Mouse (Mus musculus): ENCODE data around the gene Olfr744. TPM values are rescaled to one million over a fixed set of nuclear protein-coding genes. Genes with fewer than 3 reads are reported as not detected.
"Not testable (repeated sequence)": the region's sequence is repeated elsewhere in the genome, so short reads cannot be mapped to it uniquely, and the experiment has no call there.

Olfr744 gene
- not detected in 2 replicates for polyA plus RNA-seq (2015; fragmentation: Nextera tagmentation; extraction: Ambion mirVana)

DNA sequence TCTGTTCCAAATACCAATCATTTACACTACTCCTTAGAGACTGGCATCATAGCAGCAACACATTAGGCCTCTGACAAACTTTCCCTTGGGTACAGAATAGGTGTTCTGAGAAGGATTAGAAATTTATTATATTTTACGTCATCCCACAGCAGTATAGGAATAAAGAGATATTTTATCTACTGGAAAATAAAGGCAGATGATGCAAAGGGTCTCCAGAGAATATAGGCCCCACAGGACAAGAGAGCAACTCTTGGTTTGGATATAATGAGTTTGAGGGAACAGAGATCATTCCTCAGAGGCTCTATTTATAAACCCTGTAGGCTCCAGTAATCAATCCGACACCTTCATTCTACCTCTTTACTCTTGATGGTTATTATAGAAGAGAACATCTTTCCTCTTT is at the start of gene Olfr744:
TSS of gene Olfr744 (plus strand) at position 301 of the 400 bp plus-strand sequence.
- no peaks in the 10 kb centered on the region for H3K27me3 ChIP-seq (replicated peaks)
- no peak for ATAC-seq (replicated peaks)
- no peaks in the 10 kb centered on the region for H3K4me1 ChIP-seq
- 86% methylated on average over 2 of the region's 2 CpGs for WGBS
- no peaks in the 10 kb centered on the region for H3K9me3 ChIP-seq
- no peaks in the 10 kb centered on the region for H3K36me3 ChIP-seq (replicated peaks)
- no peak within 1 kb of the TSS for H3K4me3 ChIP-seq
- H3K4me2 ChIP-seq = no peak within 1 kb of the TSS
- H3K27ac ChIP-seq = no peak within 1 kb of the TSS
- H3K9ac ChIP-seq = no peak within 1 kb of the TSS

DNA sequence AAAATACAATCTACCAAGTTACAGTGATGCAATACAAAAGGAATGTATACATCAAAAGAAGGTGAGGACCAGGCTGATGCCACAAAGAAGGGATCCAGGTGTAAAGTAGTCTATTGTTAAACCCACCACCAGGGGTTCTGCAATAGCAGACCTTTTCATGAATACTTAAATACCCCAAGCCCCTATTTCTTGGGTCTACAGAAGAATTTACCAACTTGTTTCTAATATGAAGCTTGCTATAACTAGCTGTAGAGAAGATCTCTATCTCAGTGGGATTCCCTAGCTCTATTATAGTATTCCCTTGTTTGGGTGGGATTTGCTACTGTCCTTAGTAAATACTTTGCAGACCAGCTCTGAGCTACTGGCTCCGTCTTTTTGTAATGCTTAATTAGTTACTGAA is 41.6 kb upstream of the Olfr744 start:
- H3K4me1 ChIP-seq; H3K9me3 ChIP-seq; ATAC-seq (replicated peaks); H3K27me3 ChIP-seq (replicated peaks); H3K36me3 ChIP-seq (replicated peaks); H3K27ac ChIP-seq; H3K9ac ChIP-seq; H3K4me2 ChIP-seq; H3K4me3 ChIP-seq: not testable (repeated sequence)
- 71% methylated on average over 1 of the region's 1 CpGs for WGBS

- Histone ChIP-seq H3K9me3 (no peaks in the 10 kb centered on the region), H3K27me3 (replicated peaks) (no peaks in the 10 kb centered on the region), H3K36me3 (replicated peaks) (no peaks in the 10 kb centered on the region), H3K27ac (no peak within 1 kb of the TSS), H3K4me3 (no peak within 1 kb of the TSS), H3K4me2 (no peak within 1 kb of the TSS), H3K9ac (no peak within 1 kb of the TSS), H3K4me1 (no peaks in the 10 kb centered on the region)
- no peak for ATAC-seq (replicated peaks)
- 85% methylated on average over 2 of the region's 2 CpGs for WGBS
These were observed 24.4 kb downstream of the Olfr744 start, which contains the start of gene Olfr745 for GRCm38 (mm10) chr14:50639088-50639487. Gene Olfr745, plus strand, starts transcription at chr14:50639388.

DNA sequence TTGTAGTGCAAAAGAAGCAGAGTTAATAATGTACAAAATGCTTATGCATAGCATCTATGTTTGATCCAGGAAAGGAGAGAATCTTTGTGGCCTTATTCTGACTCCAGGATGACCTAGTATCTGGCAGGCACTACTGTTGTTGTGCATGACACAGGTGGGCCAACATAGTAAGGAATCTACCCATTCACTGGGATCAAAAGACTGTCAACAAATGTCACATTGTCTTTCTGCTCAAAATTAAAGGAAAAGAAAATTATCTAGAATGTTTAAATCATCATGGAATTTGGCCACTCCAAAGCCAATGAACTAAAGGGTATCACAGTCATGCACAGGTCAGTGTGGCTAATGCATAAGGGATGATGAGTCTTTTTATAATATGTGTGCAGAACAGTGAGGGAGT is 32.1 kb downstream of the Olfr744 start, which contains the start of gene Olfr746:
TSS of gene Olfr746 (plus strand) at position 301 of the 400 bp plus-strand sequence.
- no peaks in the 10 kb centered on the region for H3K36me3 ChIP-seq (replicated peaks)
- no peak for ATAC-seq (replicated peaks)
- no peaks in the 10 kb centered on the region; the same call in 1 of the 2 replicates for H3K9me3 ChIP-seq
- no peak within 1 kb of the TSS for H3K9ac ChIP-seq
- H3K4me3 ChIP-seq = no peak within 1 kb of the TSS
- no peaks in the 10 kb centered on the region for H3K4me1 ChIP-seq
- no peaks in the 10 kb centered on the region for H3K27me3 ChIP-seq (replicated peaks)
- H3K27ac ChIP-seq = no peak within 1 kb of the TSS
- H3K4me2 ChIP-seq = no peak within 1 kb of the TSS

Other genes with a start within 250 kb of the Olfr744 start
- gene Olfr736, start 233.7 kb upstream of the Olfr744 start, polyA plus RNA-seq (2015; fragmentation: Nextera tagmentation; extraction: Ambion mirVana) = not detected in 2 replicates
- gene Olfr738, start 207.3 kb upstream of the Olfr744 start, polyA plus RNA-seq (2015; fragmentation: Nextera tagmentation; extraction: Ambion mirVana) = not detected in 2 replicates
- gene Olfr739, start 196.3 kb upstream of the Olfr744 start, polyA plus RNA-seq (2015; fragmentation: Nextera tagmentation; extraction: Ambion mirVana) = not detected in 2 replicates
- gene Olfr740, start 169.3 kb upstream of the Olfr744 start, polyA plus RNA-seq (2015; fragmentation: Nextera tagmentation; extraction: Ambion mirVana) = not detected in 2 replicates
- not detected in 2 replicates for gene Olfr741, start 142.1 kb upstream of the Olfr744 start, polyA plus RNA-seq (2015; fragmentation: Nextera tagmentation; extraction: Ambion mirVana)
- gene Olfr742, start 111.3 kb upstream of the Olfr744 start, polyA plus RNA-seq (2015; fragmentation: Nextera tagmentation; extraction: Ambion mirVana) = not detected in 2 replicates
- gene Olfr743, start 93.0 kb upstream of the Olfr744 start, polyA plus RNA-seq (2015; fragmentation: Nextera tagmentation; extraction: Ambion mirVana) = not detected in 2 replicates
- not detected in 2 replicates for gene Olfr745, start 24.5 kb downstream of the Olfr744 start, polyA plus RNA-seq (2015; fragmentation: Nextera tagmentation; extraction: Ambion mirVana)
- not detected in 2 replicates for gene Olfr746, start 32.2 kb downstream of the Olfr744 start, polyA plus RNA-seq (2015; fragmentation: Nextera tagmentation; extraction: Ambion mirVana)
- not detected in 2 replicates for gene Olfr747, start 78.3 kb downstream of the Olfr744 start, polyA plus RNA-seq (2015; fragmentation: Nextera tagmentation; extraction: Ambion mirVana)
- gene Olfr748, start 92.5 kb downstream of the Olfr744 start, polyA plus RNA-seq (2015; fragmentation: Nextera tagmentation; extraction: Ambion mirVana) = not detected in 2 replicates
- gene Olfr749, start 130.2 kb downstream of the Olfr744 start, polyA plus RNA-seq (2015; fragmentation: Nextera tagmentation; extraction: Ambion mirVana) = not detected in 2 replicates
- gene Ttc5, start 170.6 kb downstream of the Olfr744 start, polyA plus RNA-seq (2015; fragmentation: Nextera tagmentation; extraction: Ambion mirVana) = 137 and 142 TPM in 2 replicates
- not detected in 2 replicates for gene Ccnb1ip1, start 192.9 kb downstream of the Olfr744 start, polyA plus RNA-seq (2015; fragmentation: Nextera tagmentation; extraction: Ambion mirVana)
- 42.8 and 43.7 TPM in 2 replicates for gene Parp2, start 193.0 kb downstream of the Olfr744 start, polyA plus RNA-seq (2015; fragmentation: Nextera tagmentation; extraction: Ambion mirVana)